Mouse (Mus musculus) olfactory bulb, adult 2 months (tissue): ENCODE results near the gene Scn10a. TPM values are rescaled to one million over a fixed set of nuclear protein-coding genes. Genes with fewer than 3 reads are reported as not detected.

Source experiments
- H3K27ac ChIP-seq: fragments of 200-500 bp; 2 replicates; pipeline ENCODE4 v1.5.1; 2012; ENCODE audit warnings: low read depth, low read length; ENCODE audit not compliant: insufficient read depth
- H3K4me1 ChIP-seq: fragments of 200-500 bp; 2 replicates; pipeline ENCODE4 v1.6.1; 2012; ENCODE audit warnings: low read length; ENCODE audit not compliant: control insufficient read depth, insufficient read depth
- H3K4me3 ChIP-seq: fragments of 200-500 bp; 2 replicates; pipeline ENCODE4 v1.5.1; 2012; ENCODE audit warnings: mild to moderate bottlenecking, low read depth, low read length, moderate library complexity; ENCODE audit not compliant: insufficient read depth
- CTCF ChIP-seq: fragments of 200-500 bp; IDR thresholded peaks from 2 replicates; pipeline ENCODE4 v1.5.1; 2012; ENCODE audit warnings: low read depth, mild to moderate bottlenecking, low read length, moderate library complexity; ENCODE audit not compliant: insufficient read depth
- POLR2A ChIP-seq: fragments of 200-500 bp; IDR thresholded peaks from 2 replicates; pipeline ENCODE4 v1.6.1; 2012; ENCODE audit warnings: mild to moderate bottlenecking, low read depth, low read length, moderate library complexity; ENCODE audit not compliant: insufficient read depth
- WGBS: fragments of 180-500 bp; shearing (Covaris S2); methylation state at CpG from one replicate; pipeline ENCODE4 v1.1.7; 2018; 5-methylcytosine and 5-hydroxymethylcytosine counted together
- polyA plus RNA-seq: library from polyadenylated mRNA; stranded (reverse); fragments of >200 nt; gene quantifications from 2 replicates; pipeline ENCODE4 v1.2.4, GENCODE M21; 2012; ENCODE audit warnings: low replicate concordance; ENCODE audit not compliant: missing spikeins, insufficient read depth, insufficient read length

Gene Scn10a
- polyA plus RNA-seq, 1 experiment, result not detected

DNA sequence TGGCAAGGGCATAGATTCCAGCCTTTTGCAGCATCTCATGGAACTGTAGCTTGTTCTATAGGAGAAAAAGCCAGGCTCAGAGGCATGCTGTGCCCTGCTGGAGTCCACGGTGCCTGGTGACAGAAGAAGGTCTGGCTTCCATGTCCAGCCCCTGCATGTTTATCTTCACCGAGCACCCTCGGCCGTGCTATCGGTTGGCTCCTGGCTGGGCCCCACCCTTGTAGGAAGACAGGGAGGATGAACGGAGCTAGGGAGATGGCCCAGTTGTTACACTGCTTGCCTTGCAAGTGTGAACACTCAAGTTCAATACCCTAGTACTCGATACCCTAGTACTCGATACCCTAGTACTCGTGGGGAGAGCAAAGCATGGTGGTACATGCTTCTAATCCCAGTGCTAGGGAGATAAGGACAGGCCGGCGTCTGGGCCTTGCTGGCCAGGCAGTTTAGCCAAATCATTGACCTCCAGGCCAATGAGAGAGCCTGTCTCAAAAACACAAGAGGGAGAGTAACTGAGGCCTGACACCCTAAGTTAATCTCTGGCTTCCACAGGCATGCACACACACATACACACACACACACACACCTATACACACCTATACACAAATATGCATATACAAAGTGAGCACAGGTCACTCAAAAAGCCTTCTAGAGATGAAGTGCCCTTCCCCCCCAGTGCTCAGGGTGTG is 9.4 kb upstream of the Scn10a start:
- 98% methylated on average over 11 of the region's 11 CpGs for WGBS
- TF ChIP-seq CTCF, result no peak
- TF ChIP-seq POLR2A, result no peak
- Histone ChIP-seq H3K4me3 (no peak overlapping the region), H3K27ac (no peak overlapping the region), H3K4me1 (peaks cover 4% of the 10 kb centered on the region; the same call in 1 of the 2 replicates)

DNA sequence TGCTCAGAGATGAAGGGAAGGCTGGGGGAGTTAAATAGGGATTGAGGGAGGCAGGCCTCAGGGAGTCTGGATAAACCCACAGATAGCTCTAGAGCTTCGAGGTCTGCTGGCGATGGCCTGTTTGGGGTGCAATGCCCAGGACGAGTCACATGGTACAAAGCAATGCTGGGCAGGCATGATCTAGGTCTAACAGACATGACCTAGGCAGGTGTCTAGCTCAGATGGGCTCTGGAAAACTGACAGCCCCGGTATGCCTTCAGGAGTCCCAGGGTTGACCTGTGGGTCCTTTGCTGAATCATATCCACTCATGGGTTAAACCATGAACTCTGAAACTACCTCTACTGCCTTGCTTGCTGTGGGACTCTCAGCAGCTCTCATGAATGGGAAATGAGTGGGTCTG is 7.9 kb upstream of the Scn10a start:
- 95% methylated on average over 4 of the region's 4 CpGs for WGBS
- TF ChIP-seq POLR2A (no peak), CTCF (no peak)
- Histone ChIP-seq H3K27ac (no peak overlapping the region), H3K4me3 (no peak overlapping the region), H3K4me1 (peaks cover 4% of the 10 kb centered on the region; the same call in 1 of the 2 replicates)

DNA sequence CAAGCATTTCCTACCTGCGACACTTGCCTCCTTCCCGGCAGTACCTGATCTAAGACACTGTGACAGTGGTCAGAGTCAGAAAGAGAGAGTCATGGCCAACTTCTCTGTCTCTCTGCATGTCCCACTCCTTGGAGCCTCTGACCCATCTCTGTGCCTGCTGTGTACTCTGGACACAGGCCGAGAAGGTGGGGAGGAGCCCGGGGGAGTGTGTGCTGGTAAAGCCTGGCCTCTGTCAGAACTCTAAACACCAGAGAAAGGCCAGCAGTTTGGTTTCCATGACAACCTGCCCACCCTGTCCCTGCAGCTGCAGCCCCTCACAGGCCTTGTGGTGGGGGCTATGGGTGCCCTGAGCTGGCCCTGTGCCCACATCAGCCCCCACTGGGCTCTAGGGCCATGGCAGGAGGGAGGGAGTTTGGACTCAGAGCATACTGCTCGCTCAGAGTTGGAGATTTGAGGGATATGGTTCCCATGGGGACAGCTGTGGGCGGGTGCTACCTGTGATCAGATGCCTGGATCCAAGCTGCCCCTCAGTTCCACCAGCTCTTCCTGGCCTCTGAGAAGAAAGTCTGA is 6.3 kb upstream of the Scn10a start:
- Histone ChIP-seq H3K4me3 (no peak overlapping the region), H3K27ac (no peak overlapping the region), H3K4me1 (peaks cover 4% of the 10 kb centered on the region; the same call in 1 of the 2 replicates)
- TF ChIP-seq POLR2A, result no peak
- no peak for TF ChIP-seq CTCF
- WGBS, result 67% methylated on average over 6 of the region's 6 CpGs

- Histone ChIP-seq H3K4me1 (no peaks in the 10 kb centered on the region), H3K4me3 (no peak overlapping the region), H3K27ac (no peak overlapping the region)
- TF ChIP-seq POLR2A (no peak), CTCF (no peak)
- WGBS, result 51% methylated on average over 6 of the region's 6 CpGs
Observed at GRCm38 (mm10) chr9:119706700-119707099, 12.4 kb downstream of the Scn10a start.

DNA sequence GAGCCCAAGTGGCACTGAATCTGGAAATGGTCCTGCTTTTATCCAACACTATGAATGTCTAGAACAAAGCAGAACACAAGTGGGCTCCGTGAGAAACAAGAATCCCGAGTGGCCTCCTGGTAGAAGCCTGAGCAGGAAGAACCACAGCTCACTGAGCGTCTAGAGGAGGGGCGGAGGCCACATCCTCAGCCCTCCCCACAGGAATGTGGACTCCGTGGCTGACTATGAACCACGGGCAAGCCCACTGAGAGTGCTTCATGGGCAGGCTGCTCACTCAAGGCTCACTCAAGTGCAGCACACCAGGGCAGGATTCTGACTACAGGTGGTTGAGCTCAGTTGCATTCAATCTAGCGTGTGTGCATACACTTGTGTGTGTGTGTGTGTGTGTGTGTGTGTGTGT is 27.6 kb downstream of the Scn10a start:
- H3K4me3 ChIP-seq, result no peak overlapping the region
- H3K27ac ChIP-seq, result no peak overlapping the region
- no peaks in the 10 kb centered on the region for H3K4me1 ChIP-seq
- 73% methylated on average over 7 of the region's 7 CpGs for WGBS
- TF ChIP-seq CTCF (no peak), POLR2A (no peak)

GRCm38 (mm10) chr9:119691001-119691400 is 28.1 kb downstream of the Scn10a start:
- no peaks in the 10 kb centered on the region for H3K4me1 ChIP-seq
- TF ChIP-seq POLR2A (no peak), CTCF (no peak)
- 80% methylated on average over 8 of the region's 8 CpGs for WGBS
- no peak overlapping the region for H3K27ac ChIP-seq
- no peak overlapping the region for H3K4me3 ChIP-seq

GRCm38 (mm10) chr9:119687893-119688292 is 31.2 kb downstream of the Scn10a start:
- H3K27ac ChIP-seq, result no peak overlapping the region
- H3K4me1 ChIP-seq, result peaks cover 4% of the 10 kb centered on the region
- H3K4me3 ChIP-seq, result no peak overlapping the region
- no peak for TF ChIP-seq CTCF
- TF ChIP-seq POLR2A, result no peak
- 85% methylated on average over 8 of the region's 8 CpGs for WGBS

DNA sequence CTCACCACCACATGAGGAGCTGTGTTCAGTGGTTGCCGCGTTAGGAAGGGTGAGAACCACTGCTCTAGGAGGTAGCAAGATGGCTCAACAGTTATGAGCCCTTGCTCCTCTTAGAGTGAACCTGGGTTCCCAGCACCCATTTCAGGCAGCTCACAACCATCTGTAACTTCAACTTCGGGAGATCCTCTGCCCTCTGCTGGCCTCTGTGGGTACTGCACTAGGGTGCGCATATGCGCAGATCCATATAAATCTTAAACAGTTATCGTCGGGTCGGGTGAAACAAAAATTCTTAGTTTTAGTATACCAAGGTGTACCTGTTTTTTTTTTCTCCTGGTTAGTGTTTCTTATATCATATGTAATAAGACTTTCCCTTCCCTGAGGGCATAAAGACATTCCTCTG is 32.9 kb downstream of the Scn10a start:
- Histone ChIP-seq H3K4me1 (peaks cover 8% of the 10 kb centered on the region), H3K27ac (no peak overlapping the region), H3K4me3 (no peak overlapping the region)
- WGBS, result 98% methylated on average over 8 of the region's 8 CpGs
- TF ChIP-seq POLR2A, result no peak
- TF ChIP-seq CTCF, result no peak

DNA sequence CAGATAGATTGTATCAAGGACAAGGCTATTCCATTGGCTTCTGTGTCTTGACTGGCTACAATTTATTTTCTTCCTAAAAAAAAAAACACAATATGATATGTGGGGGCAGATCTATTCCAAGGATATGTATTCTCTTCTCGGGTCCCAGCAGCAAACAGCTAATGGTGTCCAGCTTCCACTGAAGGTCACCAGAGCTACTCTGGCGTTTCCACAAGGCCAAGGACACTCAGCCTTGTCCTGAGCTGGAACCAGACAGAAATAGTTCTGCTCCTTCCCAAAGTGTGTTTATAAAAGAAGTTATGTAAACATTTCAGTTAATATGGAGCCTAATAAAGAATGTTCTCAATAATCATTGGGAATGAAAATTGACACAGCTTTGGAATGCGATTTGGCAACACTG is 38.2 kb downstream of the Scn10a start:
- 91% methylated on average over 3 of the region's 3 CpGs for WGBS
- Histone ChIP-seq H3K4me1 (peaks cover 8% of the 10 kb centered on the region), H3K27ac (no peak overlapping the region), H3K4me3 (no peak overlapping the region)
- TF ChIP-seq POLR2A (no peak), CTCF (no peak)
